Mouse (Mus musculus): ENCODE measurements around the gene Upk1a.
A peak's percentile ranks its signal among the peaks of the same experiment; 100 is the strongest.

Gene Upk1a

GRCm38 (mm10) chr7:30612654-30613402, at the start of gene Upk1a:
Gene Upk1a (minus strand): TSS chr7:30612847.
- no peak for DNase-seq (ENCODE audit: low read depth, low spot score)

- peak; percentile 98 for DNase-seq (ENCODE audit: low read depth, low spot score)
These were observed 37.2 kb upstream of the Upk1a start, which contains the start of gene Rbm42 for GRCm38 (mm10) chr7:30649591-30650540. Gene Rbm42 (minus strand): TSS chr7:30650317.

- no peak for DNase-seq (ENCODE audit: low read depth, low spot score)
These were observed 26.4 kb upstream of the Upk1a start for GRCm38 (mm10) chr7:30639083-30639482.

- no peak for DNase-seq (ENCODE audit: low read depth, low spot score)
These were observed 23.7 kb upstream of the Upk1a start for GRCm38 (mm10) chr7:30636395-30636794.

GRCm38 (mm10) chr7:30635752-30636151, 23.1 kb upstream of the Upk1a start, which contains the start of gene Etv2:
Gene Etv2 (minus strand): TSS chr7:30635852.
- no peak for DNase-seq (ENCODE audit: low read depth, low spot score)

GRCm38 (mm10) chr7:30634621-30635020, 22.0 kb upstream of the Upk1a start:
- peak; percentile 84 for DNase-seq (ENCODE audit: low read depth, low spot score)

GRCm38 (mm10) chr7:30633762-30634412, 21.2 kb upstream of the Upk1a start:
- DNase-seq (ENCODE audit: low read depth, low spot score): no peak

GRCm38 (mm10) chr7:30629013-30629412, 16.4 kb upstream of the Upk1a start:
- DNase-seq (ENCODE audit: low read depth, low spot score): no peak

- DNase-seq (ENCODE audit: low read depth, low spot score): no peak
These were observed 14.0 kb upstream of the Upk1a start for GRCm38 (mm10) chr7:30626647-30627046.

GRCm38 (mm10) chr7:30625530-30626384, 13.1 kb upstream of the Upk1a start, which contains the start of gene Cox6b1:
Gene Cox6b1 (minus strand): TSS chr7:30626151.
- peak; percentile 91 for DNase-seq (ENCODE audit: low read depth, low spot score)

- DNase-seq (ENCODE audit: low read depth, low spot score): no peak
These were observed 6.6 kb upstream of the Upk1a start for GRCm38 (mm10) chr7:30619202-30619601.

- DNase-seq (ENCODE audit: low read depth, low spot score): no peak
These were observed 6.0 kb upstream of the Upk1a start for GRCm38 (mm10) chr7:30618658-30619057.

- no peak for DNase-seq (ENCODE audit: low read depth, low spot score)
These were observed 2.6 kb upstream of the Upk1a start for GRCm38 (mm10) chr7:30615049-30615760.

- no peak for DNase-seq (ENCODE audit: low read depth, low spot score)
These were observed 1.8 kb upstream of the Upk1a start for GRCm38 (mm10) chr7:30614454-30614853.

- peak; percentile 75 for DNase-seq (ENCODE audit: low read depth, low spot score)
These were observed 974 bp upstream of the Upk1a start for GRCm38 (mm10) chr7:30613529-30614112.

GRCm38 (mm10) chr7:30610043-30610442, 2.6 kb downstream of the Upk1a start:
- DNase-seq (ENCODE audit: low read depth, low spot score): no peak

- DNase-seq (ENCODE audit: low read depth, low spot score): no peak
These were observed 4.2 kb downstream of the Upk1a start for GRCm38 (mm10) chr7:30608476-30608875.

GRCm38 (mm10) chr7:30607706-30608309, 4.8 kb downstream of the Upk1a start:
- peak; percentile 60 for DNase-seq (ENCODE audit: low read depth, low spot score)

- DNase-seq (ENCODE audit: low read depth, low spot score): no peak
These were observed 7.7 kb downstream of the Upk1a start for GRCm38 (mm10) chr7:30604944-30605343.

All from mesoderm, embryonic 11.5 days (tissue).